Mouse (Mus musculus) gastrocnemius, postnatal 36 days (tissue): Measurements from ENCODE around the gene Fgfr2. TPM values are rescaled to one million over a fixed set of nuclear protein-coding genes. Genes with fewer than 3 reads are reported as not detected.

Experiments used
- DNase-seq, 2 experiments: peaks; one replicate each; pipeline ENCODE4 v3.0.0; 2022
- intact Hi-C: fragments of 180-260 bp; cut with DNase I; formaldehyde crosslinking; loops from one replicate; pipeline ENCODE4 v1.15.1; 2025
- total RNA-seq, 2 experiments: library from RNA; stranded (reverse); gene quantifications; 2 replicates each; pipeline ENCODE4 v1.2.3; 2021

Fgfr2 gene
- total RNA-seq, 2 experiments from 2014 or later = 0.28 to 0.49 TPM

DNA sequence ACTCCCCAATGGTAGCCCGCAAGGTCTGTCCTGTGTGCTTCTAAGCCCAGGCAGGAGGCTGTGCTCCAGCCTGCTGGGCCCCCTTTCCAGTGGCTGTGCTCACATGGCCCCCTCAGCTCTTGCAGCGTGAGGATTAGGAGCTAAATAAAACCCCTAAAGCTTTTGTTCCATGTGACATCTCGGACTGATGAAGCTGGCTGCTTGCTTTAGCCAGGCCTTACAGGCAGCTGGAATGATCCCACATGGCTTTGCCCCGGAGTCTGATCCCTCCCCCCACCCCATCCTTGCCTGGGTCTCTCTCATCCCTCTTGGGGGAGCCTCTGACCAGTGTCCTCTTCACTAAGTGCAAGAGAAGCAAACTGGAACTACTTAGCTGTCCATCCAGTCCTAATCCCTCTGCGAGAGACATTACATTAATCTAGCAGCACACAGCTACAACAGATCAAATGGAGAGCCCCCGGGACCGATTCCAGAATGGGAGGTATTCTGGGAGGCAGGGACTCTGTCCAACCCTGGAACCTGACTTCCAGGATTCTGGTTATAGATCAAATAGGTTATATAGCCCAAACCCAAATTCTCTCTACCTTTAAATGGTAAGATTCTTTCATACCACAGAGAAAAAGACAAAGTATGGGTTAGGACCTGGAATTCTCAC is 107.6 kb downstream of the Fgfr2 start:
- intact Hi-C loops = no loop called here

DNA sequence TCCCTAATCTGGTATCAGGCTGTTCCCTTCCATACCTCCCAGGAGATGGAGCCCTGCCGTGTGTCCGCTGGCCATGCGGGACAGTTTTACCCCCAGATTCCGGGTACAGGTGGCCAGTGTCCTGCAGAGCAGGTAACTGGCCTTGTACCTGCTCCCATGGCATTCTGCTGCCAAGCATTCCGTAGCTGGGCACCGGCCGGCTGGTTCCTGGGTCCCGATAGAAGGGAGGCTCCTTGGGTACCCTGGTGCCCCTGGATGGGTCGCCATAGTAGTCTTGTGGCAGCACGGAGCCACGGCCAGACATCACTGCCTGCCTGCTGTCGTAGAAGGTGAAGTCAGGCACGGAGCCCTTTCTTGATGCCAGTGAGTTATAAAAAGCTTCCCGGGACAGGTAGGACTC is 108.5 kb downstream of the Fgfr2 start:
- intact Hi-C loops = no loop called here
- DNase-seq = no peak

More for the DNA sequence above, 107.6 kb downstream of the Fgfr2 start:
- no peak for DNase-seq

DNA sequence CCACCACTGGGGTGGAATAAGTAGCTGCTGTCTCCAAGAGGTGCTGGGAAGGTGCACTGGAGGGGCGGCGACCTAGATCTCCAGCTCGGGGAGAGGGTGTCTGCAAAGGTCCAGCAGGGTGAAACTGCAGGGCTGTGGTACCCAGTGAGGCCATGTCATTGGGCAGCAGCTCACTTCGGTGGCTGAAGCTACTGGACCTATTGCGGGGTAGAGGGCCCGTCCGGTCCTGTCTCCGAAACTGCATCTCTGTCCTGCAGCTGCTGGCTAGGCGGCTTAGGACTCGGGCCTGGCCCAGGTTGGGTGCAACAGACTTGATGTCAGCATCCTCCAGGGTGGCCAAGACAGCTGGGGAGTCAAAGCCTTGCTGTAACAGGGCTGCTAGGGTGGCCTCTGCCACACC is 109.2 kb downstream of the Fgfr2 start:
- DNase-seq = no peak
- intact Hi-C loops = no loop called here

DNA sequence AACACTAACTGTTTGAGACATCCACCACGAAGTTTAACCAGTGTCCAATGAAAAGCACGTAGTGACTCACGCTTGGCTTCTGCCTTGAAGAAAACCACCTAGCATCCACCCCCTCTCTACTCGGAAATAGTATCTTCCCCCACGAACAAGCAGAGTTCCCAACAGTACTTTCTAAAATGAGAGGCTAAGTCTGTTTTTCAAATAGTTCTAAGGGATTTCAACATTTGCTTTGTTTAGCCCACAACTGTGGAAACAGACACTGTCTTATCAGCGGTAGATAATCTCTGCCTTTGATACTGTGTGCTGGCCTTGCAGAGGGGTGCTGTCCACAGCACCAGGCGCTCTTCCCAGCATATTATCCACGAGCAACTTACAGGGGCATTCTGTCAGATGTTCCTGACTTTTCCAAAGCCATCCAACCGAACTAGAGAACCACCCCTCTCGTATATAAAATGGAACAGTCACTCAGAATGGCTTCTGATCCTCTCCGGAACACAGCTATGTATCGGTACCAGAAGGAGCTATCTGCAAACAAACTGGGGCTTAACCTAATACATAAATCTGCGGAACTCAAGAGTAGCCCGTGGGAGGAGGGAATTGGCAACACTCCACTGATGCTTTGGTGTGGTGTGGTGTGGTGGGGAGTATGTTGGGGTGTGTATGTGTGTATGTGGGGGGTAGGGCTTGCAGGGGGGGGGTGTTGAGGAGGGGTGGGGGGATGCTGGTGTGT is 110.3 kb downstream of the Fgfr2 start:
- intact Hi-C loops = no loop called here
- DNase-seq = no peak

DNA sequence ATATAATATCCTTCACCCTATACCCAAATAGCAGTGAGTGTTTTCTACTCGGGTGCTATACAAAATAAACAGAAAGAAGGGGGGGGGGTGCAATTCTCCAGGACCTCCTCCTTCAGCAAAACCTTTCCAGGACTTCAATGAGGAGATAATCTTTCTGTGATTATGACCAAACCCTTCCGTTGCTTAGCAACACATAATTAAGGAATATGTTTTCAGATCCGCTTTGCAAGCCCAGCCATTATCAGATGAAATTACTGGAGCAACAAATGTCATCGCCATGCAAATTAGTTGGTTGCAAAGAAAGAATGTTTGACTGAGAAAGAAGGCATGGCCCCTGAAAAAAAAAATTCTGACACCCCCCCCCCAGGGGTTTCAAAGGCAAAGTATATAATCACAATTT is 111.5 kb downstream of the Fgfr2 start:
- DNase-seq = no peak
- intact Hi-C loops = no loop called here

DNA sequence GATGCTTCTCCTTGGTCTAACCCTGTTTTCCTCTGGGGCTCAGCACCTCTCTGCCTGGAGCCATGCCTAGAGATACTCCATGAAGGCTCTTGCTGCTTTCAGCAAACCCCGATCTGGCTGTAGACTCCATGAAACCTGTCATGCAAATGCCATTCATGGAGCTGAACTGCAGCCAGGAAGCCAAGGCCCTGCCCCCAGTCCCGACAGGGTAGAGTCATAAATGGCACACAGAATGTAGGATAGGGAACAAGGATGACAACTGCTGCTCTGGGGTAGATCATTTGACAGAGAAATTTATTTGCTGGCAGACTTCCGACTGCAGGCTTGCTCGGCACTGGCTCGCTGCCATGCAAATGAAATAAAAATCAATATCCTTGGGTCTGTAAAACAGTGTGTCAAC is 112.0 kb downstream of the Fgfr2 start:
- intact Hi-C loops = no loop called here
- no peak for DNase-seq

DNA sequence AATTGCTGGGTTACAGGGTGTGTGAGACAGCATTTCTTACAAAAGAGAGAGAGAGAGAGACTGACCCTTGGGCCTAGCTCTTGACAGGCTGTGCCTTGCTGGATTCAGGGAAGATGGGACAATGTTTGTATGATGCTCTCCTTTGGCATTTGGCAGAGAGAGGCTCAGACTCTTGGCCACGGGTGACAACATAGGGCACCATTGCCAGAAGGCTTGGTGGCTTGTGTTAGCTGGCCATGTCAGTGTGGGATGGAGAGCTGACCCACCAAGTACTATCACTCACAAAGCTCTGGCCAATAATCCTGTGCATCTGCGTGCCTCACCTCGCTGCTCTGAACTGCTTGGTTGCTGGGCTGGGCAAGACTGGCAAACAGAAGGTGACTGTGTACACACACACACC is 112.7 kb downstream of the Fgfr2 start:
- intact Hi-C loops = no loop called here
- DNase-seq = no peak

DNA sequence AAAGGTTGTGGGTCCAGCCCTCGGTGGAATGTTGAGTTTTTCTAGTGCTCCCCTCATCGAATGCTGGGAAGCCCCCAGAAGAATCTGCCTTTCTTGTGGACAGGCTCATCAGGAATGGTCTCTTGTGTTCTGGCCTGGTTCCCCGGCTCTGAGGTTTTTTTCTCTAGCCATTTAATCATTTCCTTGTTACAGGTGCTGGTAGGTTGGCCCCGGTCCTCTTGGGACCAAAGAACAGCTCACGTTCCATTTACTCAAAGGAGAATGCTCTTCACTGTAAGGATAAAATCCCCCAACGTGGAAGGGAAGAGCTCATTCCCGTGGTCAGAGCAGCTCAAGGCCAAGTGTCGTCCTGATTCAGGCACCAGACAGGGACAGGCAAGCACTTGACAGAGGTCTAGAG is 113.5 kb downstream of the Fgfr2 start:
- intact Hi-C loops = loop anchor here (10.0 kb wide), 1 partner anchor 195 kb away; the partner anchor contains the start of gene Fam53b

DNA sequence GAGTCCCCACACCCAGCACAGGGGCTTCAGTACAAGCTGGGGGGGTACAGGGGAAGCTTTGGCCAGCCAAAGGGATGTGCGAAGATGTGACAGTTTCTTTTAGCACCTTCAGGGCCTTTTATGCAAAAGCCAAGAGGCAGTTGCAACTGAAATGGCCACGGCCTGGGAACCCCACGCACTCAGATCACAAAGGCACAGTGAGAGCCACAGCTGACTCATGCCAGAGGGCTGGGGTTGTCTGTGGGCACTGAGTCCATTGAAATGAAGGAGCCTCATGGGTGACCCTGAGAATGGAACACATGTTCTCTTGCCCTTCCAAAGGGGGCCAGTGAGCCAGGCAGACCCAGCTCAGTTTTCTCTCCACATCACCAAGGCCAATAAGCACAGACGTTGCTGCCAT is 114.5 kb downstream of the Fgfr2 start:
- intact Hi-C loops = loop anchor here (10.0 kb wide), 1 partner anchor 194 kb away; the partner anchor contains the start of gene Fam53b
- no peak for DNase-seq

More for the DNA sequence above, 113.5 kb downstream of the Fgfr2 start:
- DNase-seq = no peak

DNA sequence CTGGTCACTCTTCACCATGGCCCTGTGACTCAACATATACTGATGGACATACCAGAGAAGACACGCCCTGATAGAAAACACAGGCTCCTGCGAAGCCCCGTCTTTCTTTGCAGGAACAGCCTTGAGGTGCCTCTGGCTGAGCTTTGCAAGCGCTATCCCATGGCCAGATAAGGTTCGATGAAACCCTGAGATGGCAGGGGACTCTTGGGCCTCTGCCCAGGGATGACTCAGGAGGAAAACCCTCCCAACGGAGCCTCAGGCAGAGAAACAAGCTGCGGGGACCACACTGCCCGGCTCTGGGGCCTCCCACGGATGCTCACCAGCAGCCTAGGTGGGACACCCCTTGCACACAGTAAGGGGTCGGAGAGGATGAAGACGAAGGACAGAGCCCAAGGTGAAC is 115.8 kb downstream of the Fgfr2 start:
- intact Hi-C loops = loop anchor here (10.0 kb wide), 1 partner anchor 193 kb away; the partner anchor contains the start of gene Fam53b
- no peak for DNase-seq

DNA sequence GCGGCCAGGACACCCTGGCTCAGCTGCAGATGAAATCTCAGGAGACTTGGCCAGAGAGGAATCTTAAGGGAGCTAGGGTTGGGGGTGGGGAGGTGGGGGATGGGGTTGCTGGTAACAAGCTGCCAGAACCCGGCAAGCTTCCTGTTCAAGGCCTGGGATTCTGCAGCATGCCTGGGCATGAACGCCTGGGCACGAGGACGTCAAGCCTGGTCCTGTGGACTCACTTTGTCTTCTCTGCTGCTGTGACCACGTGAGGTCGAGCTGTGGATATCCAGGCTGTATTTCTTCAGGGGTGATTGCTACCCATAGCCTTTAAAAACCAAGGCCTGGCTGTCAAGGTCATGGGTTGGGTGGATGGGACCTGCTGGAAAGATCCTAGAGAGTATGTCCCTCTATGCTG is 117.4 kb downstream of the Fgfr2 start:
- intact Hi-C loops = loop anchor here (10.0 kb wide), 1 partner anchor 191 kb away; the partner anchor contains the start of gene Fam53b
- DNase-seq = peak in 1 of 2 experiments; percentile 11

DNA sequence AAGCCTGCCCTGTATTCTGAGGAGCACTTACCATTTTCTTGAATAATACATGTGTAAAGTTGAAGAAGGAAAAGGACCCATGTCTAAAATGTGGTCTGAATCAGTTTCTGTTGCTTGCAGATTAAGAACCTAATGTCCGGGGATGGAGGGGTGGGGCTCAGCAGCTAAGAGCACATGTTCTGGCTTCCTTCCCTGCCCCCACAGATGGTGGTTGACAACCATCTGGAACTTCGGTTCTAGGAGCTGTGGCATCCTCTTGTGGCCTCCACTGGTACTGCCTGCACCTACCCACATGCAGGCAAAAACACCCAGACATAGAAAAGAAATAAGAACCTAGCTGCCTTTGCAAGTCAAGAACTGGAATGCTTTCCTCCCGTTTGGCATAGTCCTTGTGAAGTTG is 119.7 kb downstream of the Fgfr2 start:
- intact Hi-C loops = loop anchor here (5.0 to 10.0 kb wide), 2 partner anchors 189 to 346 kb away; partner anchors contain the start of gene Fam53b
- peak; percentile 74 to 83 for DNase-seq

DNA sequence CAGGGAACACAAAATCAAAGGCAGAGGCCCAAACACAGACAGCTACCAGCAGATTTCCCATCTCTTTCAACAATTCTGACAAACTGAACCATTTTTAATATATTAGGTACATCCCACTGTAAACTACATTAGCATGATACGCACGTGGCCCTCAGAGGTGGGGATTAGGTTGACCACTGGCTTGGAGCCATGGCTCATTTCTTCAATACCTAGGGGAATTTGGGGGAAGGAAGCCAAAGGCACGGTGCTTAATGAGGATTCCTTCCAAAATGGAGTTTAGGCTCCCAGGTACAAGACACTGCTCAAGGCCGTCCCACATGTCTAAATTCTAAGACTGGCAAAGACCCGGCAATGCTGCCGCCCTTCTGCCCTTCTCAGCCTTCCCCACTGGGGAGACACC is 120.9 kb downstream of the Fgfr2 start:
- DNase-seq = no peak
- intact Hi-C loops = loop anchor here (5.0 to 10.0 kb wide), 2 partner anchors 187 to 345 kb away; partner anchors contain the start of gene Fam53b

DNA sequence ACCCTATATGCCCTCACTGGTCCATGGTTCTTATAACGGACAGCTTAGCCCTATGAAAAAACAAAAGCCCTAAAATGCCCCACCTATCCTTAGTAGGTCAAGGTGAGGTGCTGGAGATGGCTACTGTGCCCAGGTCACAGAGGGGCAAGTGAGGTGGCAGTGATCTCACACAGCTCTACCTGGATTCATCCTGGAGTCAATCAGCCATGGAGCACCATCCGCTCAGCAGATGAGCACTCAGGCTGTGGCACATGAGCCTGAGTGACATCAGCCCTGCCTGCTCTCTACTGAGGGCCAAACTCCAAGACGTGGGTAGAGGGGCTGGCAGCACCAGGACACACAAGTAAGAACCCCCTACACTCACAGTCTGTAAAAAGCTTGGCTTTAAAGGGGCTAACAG is 121.8 kb downstream of the Fgfr2 start:
- peak in 1 of 2 experiments; percentile 5 for DNase-seq
- intact Hi-C loops = loop anchor here (5.0 to 10.0 kb wide), 2 partner anchors 187 to 344 kb away; partner anchors contain the start of gene Fam53b

DNA sequence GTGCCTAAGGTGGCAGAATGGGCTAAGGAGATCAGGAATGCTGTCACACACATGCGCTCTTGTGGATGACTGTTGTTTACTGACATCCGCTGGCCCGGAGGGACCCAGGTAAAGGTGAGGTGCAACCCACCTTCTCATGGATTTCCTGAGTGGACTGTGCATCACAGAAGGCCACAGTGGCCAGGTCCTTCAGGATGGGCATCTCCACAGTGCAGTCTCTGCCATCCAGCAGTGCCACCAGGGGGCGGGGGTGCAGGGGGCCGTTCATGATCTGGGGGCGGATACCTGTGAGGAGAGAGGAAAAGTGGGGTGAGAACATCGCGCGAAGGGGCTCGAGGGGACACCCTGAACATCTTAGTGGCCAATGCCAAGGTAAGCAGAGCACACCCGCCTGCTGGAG is 124.1 kb downstream of the Fgfr2 start:
- no peak for DNase-seq

DNA sequence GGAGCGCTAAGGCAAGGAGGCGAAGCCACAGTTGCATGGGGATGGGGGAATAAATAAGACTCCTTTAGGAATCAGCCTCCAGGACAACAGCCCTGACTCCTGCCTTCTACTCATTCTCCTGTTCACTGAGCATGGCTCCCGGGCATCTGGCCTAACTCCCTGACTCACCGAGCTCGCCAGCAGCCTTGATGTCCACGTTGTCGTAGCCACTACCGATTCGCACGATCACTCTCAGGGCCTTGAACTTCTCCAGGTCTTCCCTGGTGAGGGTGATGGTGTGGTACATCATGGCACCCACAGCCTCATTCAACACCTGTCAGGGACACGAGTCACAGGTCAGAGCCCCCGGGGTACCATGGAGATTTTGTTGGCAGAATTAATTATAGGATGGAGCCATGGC is 124.5 kb downstream of the Fgfr2 start:
- no peak for DNase-seq
- intact Hi-C loops = loop anchor here (5.0 kb wide), 2 partner anchors 66 to 141 kb away; partner anchors contain the start of genes Abraxas2 and Zranb1

More for the DNA sequence above, 124.1 kb downstream of the Fgfr2 start:
- intact Hi-C loops = loop anchor here (5.0 kb wide), 2 partner anchors 67 to 142 kb away; partner anchors contain the start of genes Abraxas2 and Zranb1

DNA sequence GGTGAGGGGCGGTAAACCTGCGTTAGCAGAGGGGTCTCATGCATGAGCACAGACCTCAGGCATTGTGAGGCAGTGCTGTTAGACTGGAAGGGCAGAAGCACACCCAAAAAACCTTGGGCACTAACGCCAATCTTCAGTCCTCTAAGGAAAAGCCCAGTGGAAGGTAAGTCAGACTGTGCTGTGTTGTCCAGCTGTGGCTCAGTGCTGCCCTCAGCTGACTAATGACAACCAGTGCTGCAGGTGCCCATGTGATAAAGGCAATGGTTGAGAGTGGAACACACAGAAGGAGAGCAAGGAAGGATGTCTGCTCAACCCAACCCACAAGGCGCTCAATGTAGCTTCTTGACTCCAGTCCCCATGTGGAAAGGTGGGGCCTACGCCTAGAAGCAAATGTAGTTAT is 126.8 kb downstream of the Fgfr2 start:
- intact Hi-C loops = loop anchor here (5.0 kb wide), 2 partner anchors 64 to 139 kb away; partner anchors contain the start of genes Abraxas2 and Zranb1
- DNase-seq = no peak

DNA sequence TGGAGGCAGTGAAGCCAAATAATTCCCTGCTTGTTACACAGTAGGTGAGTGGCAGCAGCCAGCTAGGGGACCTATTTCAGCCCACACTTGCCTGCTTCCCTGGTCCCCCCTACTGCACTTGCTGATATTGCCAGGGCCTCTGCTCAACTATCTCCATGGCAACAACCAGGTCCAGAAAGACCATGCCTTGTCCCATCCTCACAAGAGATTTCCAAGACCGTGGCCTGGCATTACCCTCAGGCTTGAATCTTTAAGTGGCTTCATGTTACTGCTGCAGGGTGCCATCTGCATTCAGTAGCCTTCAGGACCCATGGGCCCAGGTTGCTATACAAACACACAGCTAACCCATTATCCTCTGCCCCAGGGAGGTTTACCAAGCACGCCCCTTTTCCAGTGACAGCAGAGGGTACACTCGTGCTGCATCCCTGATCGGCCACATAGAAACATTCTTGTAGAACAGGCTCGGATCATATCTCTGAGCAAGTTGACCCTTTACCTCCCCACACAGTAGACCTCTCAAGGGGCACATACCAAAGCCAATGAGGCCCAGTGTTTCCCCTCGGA is 128.4 kb downstream of the Fgfr2 start:
- DNase-seq = no peak
- intact Hi-C loops = loop anchor here (5.0 kb wide), 3 partner anchors 47 to 137 kb away; partner anchors contain the start of genes Abraxas2 and Zranb1

DNA sequence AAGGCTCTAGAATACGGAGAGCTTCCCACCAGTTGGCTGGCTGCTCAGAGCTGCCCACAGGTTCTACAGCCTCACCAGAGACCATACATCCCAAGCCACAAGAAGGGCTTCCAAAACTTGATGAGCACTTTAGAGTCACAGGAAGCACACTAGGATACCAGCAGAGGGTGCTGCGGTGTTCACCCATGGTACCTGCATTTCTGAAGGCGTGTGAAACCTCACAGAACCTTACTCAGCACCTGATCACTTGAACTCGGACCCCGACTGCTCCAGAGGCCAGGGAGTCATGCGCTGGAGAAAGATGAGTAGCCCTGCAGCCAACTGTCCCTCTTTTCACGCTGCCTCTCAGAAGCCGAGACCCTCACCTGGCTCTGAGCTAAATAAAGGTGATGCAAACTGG is 129.0 kb downstream of the Fgfr2 start:
- intact Hi-C loops = loop anchor here (5.0 kb wide), 1 partner anchor 47 kb away; no protein-coding TSS in a partner anchor
- DNase-seq = no peak

DNA sequence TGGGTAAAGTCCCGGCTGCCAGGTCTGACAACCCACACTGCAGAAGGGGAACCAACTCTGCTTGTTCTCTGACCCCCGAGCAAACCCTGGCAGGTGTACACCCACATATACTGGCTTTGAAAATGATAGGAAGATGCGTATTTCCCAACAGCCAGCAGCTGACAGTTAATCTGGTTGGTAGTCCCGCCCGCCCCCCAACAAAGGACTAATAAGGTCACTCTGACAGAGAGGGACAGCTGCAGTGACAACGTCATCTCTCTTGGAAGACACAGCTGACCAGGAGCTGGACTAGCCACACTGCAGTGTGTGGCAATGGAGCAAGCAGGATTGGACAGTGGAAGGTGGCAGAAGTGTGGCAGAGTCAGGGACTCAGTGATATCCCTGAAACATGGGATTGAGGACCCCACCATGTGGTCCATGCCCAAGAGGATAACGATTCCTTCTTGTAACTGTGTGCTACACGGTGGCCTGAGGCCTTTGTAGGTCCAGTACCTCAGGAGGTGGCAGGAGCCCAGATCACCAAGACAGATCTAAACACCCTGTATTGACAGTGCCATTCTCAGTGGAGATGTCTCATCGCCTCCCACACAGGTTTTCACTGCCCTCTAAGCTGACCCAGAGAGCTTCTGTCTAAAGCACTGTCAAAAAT is 130.1 kb downstream of the Fgfr2 start:
- intact Hi-C loops = loop anchor here (5.0 kb wide), 1 partner anchor 46 kb away; no protein-coding TSS in a partner anchor
- no peak for DNase-seq
